Mouse (Mus musculus) MEL (cell line): ENCODE measurements around the gene Sumf1. TPM values are rescaled to one million over a fixed set of nuclear protein-coding genes. Genes with fewer than 3 reads are reported as not detected.

Experiments used
- DNase-seq: peaks from one replicate; pipeline ENCODE4 v3.0.0; 2011; ENCODE audit warnings: low read depth, low spot score
- H3K27ac ChIP-seq: 2 replicates; pipeline ENCODE4 v1.5.1; 2012; ENCODE audit warnings: low read depth, mild to moderate bottlenecking, control low read depth, low read length, moderate library complexity; ENCODE audit not compliant: control insufficient read depth
- H3K27me3 ChIP-seq, 2 experiments: fragments of 150-350 bp in 1 of 2; sonication (generic) in 1 of 2; 2 replicates each; pipeline ENCODE4 v1.6.1; 2012; ENCODE audit warnings: low read length in 2 of 2, mild to moderate bottlenecking in 2 of 2, improper control_type of control experiment in 1 of 2, moderate library complexity in 1 of 2; ENCODE audit not compliant: insufficient read depth in 2 of 2, control insufficient read depth in 1 of 2
- H3K36me3 ChIP-seq, 2 experiments: 2 replicates each; pipeline ENCODE4 v1.6.1; 2012 to 2014; ENCODE audit warnings: low read length in 2 of 2, improper control_type of control experiment in 1 of 2, inconsistent platforms in 1 of 2, mild to moderate bottlenecking in 1 of 2; ENCODE audit not compliant: insufficient read depth in 2 of 2, control insufficient read depth in 1 of 2
- H3K4me1 ChIP-seq, 2 experiments: fragments of 150-350 bp in 1 of 2; sonication (generic) in 1 of 2; 2 replicates each; pipeline ENCODE4 v1.6.1; 2012; ENCODE audit warnings: low read length in 2 of 2, improper control_type of control experiment in 1 of 2, mild to moderate bottlenecking in 1 of 2; ENCODE audit not compliant: insufficient read depth in 2 of 2, control insufficient read depth in 1 of 2
- H3K4me3 ChIP-seq, 2 experiments: fragments of 150-350 bp in 1 of 2; sonication (generic) in 1 of 2; 2 replicates each; pipeline ENCODE4 v1.5.1; 2012; ENCODE audit warnings: low read depth in 2 of 2, low read length in 2 of 2, mild to moderate bottlenecking in 2 of 2, moderate library complexity in 2 of 2, control low read depth in 1 of 2, improper control_type of control experiment in 1 of 2; ENCODE audit not compliant: control insufficient read depth in 1 of 2, insufficient read depth in 1 of 2
- H3K79me2 ChIP-seq: 2 replicates; pipeline ENCODE4 v1.6.1; 2012; ENCODE audit warnings: mild to moderate bottlenecking, low read length, moderate library complexity; ENCODE audit not compliant: control insufficient read depth, poor library complexity, insufficient read depth
- H3K9ac ChIP-seq: 2 replicates; pipeline ENCODE4 v1.6.1; 2012; ENCODE audit warnings: low read depth, mild to moderate bottlenecking, control low read depth, low read length, moderate library complexity; ENCODE audit not compliant: control insufficient read depth, poor library complexity, severe bottlenecking
- H3K9me3 ChIP-seq: fragments of 150-350 bp; sonication (generic); replicated peaks from 2 replicates; pipeline ENCODE4 v1.6.1; 2012; ENCODE audit warnings: mild to moderate bottlenecking, low read length, improper control_type of control experiment, moderate library complexity; ENCODE audit not compliant: insufficient read depth
- BHLHE40 ChIP-seq: IDR thresholded peaks from 2 replicates; pipeline ENCODE4 v1.6.1; 2012; ENCODE audit warnings: low read depth, mild to moderate bottlenecking, inconsistent platforms, low read length, improper control_type of control experiment, borderline replicate concordance
- CHD1 ChIP-seq: IDR thresholded peaks from 2 replicates; pipeline ENCODE4 v1.6.1; 2012; ENCODE audit warnings: low read depth, mild to moderate bottlenecking, inconsistent platforms, low read length, improper control_type of control experiment
- CHD2 ChIP-seq: IDR thresholded peaks from 2 replicates; pipeline ENCODE4 v1.6.1; 2011; ENCODE audit warnings: low read length, improper control_type of control experiment
- CTCF ChIP-seq, 3 experiments: IDR thresholded peaks in 2 of 3; conservative IDR thresholded peaks in 1 of 3; 2 replicates each; pipeline ENCODE4 v1.5.1; 2011 to 2012; ENCODE audit warnings: low read length in 3 of 3, low read depth in 2 of 3, mild to moderate bottlenecking in 2 of 3, improper control_type of control experiment in 1 of 3, inconsistent platforms in 1 of 3, mixed read lengths in 1 of 3, moderate library complexity in 1 of 3; ENCODE audit not compliant: control insufficient read depth in 1 of 3, insufficient read depth in 1 of 3, poor library complexity in 1 of 3, severe bottlenecking in 1 of 3
- E2F4 ChIP-seq: IDR thresholded peaks from 2 replicates; pipeline ENCODE4 v1.6.1; 2011; ENCODE audit warnings: low read depth, low read length, improper control_type of control experiment, borderline replicate concordance
- EP300 ChIP-seq, 2 experiments: IDR thresholded peaks; 2 replicates each; pipeline ENCODE4 v1.6.1; 2011; ENCODE audit warnings: improper control_type of control experiment in 2 of 2, low read length in 2 of 2, low read depth in 1 of 2, mild to moderate bottlenecking in 1 of 2
- ETS1 ChIP-seq: IDR thresholded peaks from 2 replicates; pipeline ENCODE4 v1.6.1; 2012; ENCODE audit warnings: low read depth, mild to moderate bottlenecking, inconsistent platforms, low read length, improper control_type of control experiment, moderate library complexity
- GATA1 ChIP-seq: IDR thresholded peaks from 2 replicates; pipeline ENCODE4 v1.6.1; 2011; ENCODE audit warnings: low read depth, low read length, improper control_type of control experiment
- MAFK ChIP-seq: IDR thresholded peaks from 2 replicates; pipeline ENCODE4 v1.6.1; 2011; ENCODE audit warnings: low read depth, mild to moderate bottlenecking, low read length, improper control_type of control experiment, borderline replicate concordance
- MAX ChIP-seq: IDR thresholded peaks from 2 replicates; pipeline ENCODE4 v1.6.1; 2011; ENCODE audit warnings: low read length, improper control_type of control experiment
- MAZ ChIP-seq: IDR thresholded peaks from 2 replicates; pipeline ENCODE4 v1.6.1; 2012; ENCODE audit warnings: low read depth, mild to moderate bottlenecking, inconsistent platforms, low read length, improper control_type of control experiment
- MEF2A ChIP-seq: IDR thresholded peaks from 2 replicates; pipeline ENCODE4 v1.6.1; 2014; ENCODE audit warnings: low read depth, mild to moderate bottlenecking, inconsistent platforms, low read length, improper control_type of control experiment; ENCODE audit not compliant: poor library complexity, insufficient replicate concordance, severe bottlenecking; ENCODE audit errors: extremely low read depth
- MXI1 ChIP-seq: IDR thresholded peaks from 2 replicates; pipeline ENCODE4 v1.6.1; 2011; ENCODE audit warnings: mild to moderate bottlenecking, low read depth, low read length, improper control_type of control experiment
- MYC ChIP-seq: IDR thresholded peaks from 2 replicates; pipeline ENCODE4 v1.6.1; 2011; ENCODE audit warnings: low read depth, mild to moderate bottlenecking, low read length, improper control_type of control experiment, moderate library complexity
- NELFE ChIP-seq: IDR thresholded peaks from 2 replicates; pipeline ENCODE4 v1.6.1; 2011; ENCODE audit warnings: low read depth, low read length, improper control_type of control experiment
- NRF1 ChIP-seq: IDR thresholded peaks from 2 replicates; pipeline ENCODE4 v1.6.1; 2014; ENCODE audit warnings: low read depth, mild to moderate bottlenecking, inconsistent platforms, low read length, improper control_type of control experiment, moderate library complexity; ENCODE audit not compliant: poor library complexity, insufficient read depth, severe bottlenecking
- POLR2AphosphoS5 ChIP-seq: IDR thresholded peaks from 2 replicates; pipeline ENCODE4 v1.6.1; 2012; ENCODE audit warnings: low read depth, borderline replicate concordance, mild to moderate bottlenecking, inconsistent platforms, low read length, moderate library complexity, mixed read lengths
- TAL1 ChIP-seq: IDR thresholded peaks from 2 replicates; pipeline ENCODE4 v1.6.1; 2012; ENCODE audit warnings: mild to moderate bottlenecking, inconsistent platforms, low read length, moderate library complexity, mixed read lengths
- TBP ChIP-seq: IDR thresholded peaks from 2 replicates; pipeline ENCODE4 v1.8.0; 2011; ENCODE audit warnings: low read depth, low read length, improper control_type of control experiment
- TCF12 ChIP-seq: IDR thresholded peaks from 2 replicates; pipeline ENCODE4 v1.6.1; 2014; ENCODE audit warnings: low read depth, mild to moderate bottlenecking, inconsistent platforms, low read length, improper control_type of control experiment, moderate library complexity
- UBTF ChIP-seq: IDR thresholded peaks from 2 replicates; pipeline ENCODE4 v1.6.1; 2012; ENCODE audit warnings: low read depth, mild to moderate bottlenecking, inconsistent platforms, low read length, improper control_type of control experiment, moderate library complexity, borderline replicate concordance; ENCODE audit not compliant: insufficient read depth
- USF2 ChIP-seq, 2 experiments: IDR thresholded peaks; 2 replicates each; pipeline ENCODE4 v1.6.1; 2011 to 2012; ENCODE audit warnings: improper control_type of control experiment in 2 of 2, low read length in 2 of 2, borderline replicate concordance in 1 of 2, inconsistent platforms in 1 of 2, low read depth in 1 of 2, mild to moderate bottlenecking in 1 of 2; ENCODE audit not compliant: insufficient read depth in 1 of 2
- ZC3H11A ChIP-seq: IDR thresholded peaks from 2 replicates; pipeline ENCODE4 v1.6.1; 2012; ENCODE audit warnings: low read depth, mild to moderate bottlenecking, inconsistent platforms, low read length, improper control_type of control experiment
- ZKSCAN1 ChIP-seq: IDR thresholded peaks from 2 replicates; pipeline ENCODE4 v1.6.1; 2012; ENCODE audit warnings: low read depth, mild to moderate bottlenecking, inconsistent platforms, low read length, improper control_type of control experiment, moderate library complexity
- ZMIZ1 ChIP-seq: IDR thresholded peaks from 2 replicates; pipeline ENCODE4 v1.6.1; 2012; ENCODE audit warnings: low read depth, mild to moderate bottlenecking, inconsistent platforms, low read length, improper control_type of control experiment, moderate library complexity
- ZNF384 ChIP-seq: IDR thresholded peaks from 2 replicates; pipeline ENCODE4 v1.6.1; 2012; ENCODE audit warnings: low read depth, mild to moderate bottlenecking, inconsistent platforms, low read length, improper control_type of control experiment
- polyA plus RNA-seq, 2 experiments: library from polyadenylated mRNA; stranded (reverse) in 1 of 2; unstranded in 1 of 2; fragments of >175 nt in 1 of 2; fragments of >200 nt in 1 of 2; gene quantifications; 2 replicates each; pipeline versions ENCODE4 v1.2.1 to v1.2.4; 2012; ENCODE audit warnings: low replicate concordance in 2 of 2, low read depth in 1 of 2; ENCODE audit not compliant: insufficient read length in 2 of 2, insufficient read depth in 1 of 2, missing spikeins in 1 of 2
- total RNA-seq: library from RNA; depleted of rRNA; stranded (reverse); fragments of 300-350 nt; gene quantifications from 2 replicates; pipeline ENCODE4 v1.2.3, GENCODE M21; 2012

The Sumf1 gene
- total and polyA plus RNA-seq, 3 experiments = 9.4 to 11.2 TPM; not detected in 1

DNA sequence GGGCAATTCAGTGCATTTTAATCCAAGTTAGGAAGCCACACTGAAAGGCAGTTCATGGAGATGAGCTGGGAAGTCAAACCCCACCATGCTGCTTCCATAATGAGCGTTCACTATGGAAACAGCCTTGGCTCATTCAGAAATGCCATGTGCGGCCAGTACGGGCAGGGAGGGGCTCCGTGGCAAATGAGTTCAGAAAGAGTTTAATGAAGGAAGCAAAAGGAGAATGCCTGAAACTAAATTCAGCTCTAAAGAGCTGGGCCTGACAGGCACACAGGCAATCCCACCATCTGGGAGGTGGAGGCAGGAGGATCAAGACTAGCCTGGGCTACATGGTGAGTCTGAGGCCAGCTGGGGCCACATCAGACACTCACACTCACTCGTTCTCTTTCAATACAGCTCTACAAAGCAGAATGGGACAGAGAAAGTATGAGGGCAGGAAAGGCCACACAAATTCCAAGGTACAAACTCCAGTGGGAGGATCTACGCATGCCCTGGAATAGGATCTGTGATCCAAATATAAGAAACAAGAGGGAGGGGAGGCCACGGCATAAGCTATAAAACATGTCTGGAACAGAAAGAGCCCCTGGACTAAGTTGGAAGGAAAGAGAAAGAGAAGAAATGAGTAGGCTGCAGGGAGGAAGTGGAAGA is 39.3 kb downstream of the Sumf1 start:
- TF ChIP-seq CHD1 (no peak), ETS1 (no peak), TCF12 (no peak), NRF1 (no peak), UBTF (no peak), MAX (no peak), MXI1 (no peak), TAL1 (no peak), EP300 (IDR thresholded peaks at IDR 0.05; ENCODE audit: low read depth in 1 of 2, low read length in 2 of 2) (no peak), E2F4 (no peak), GATA1 (no peak), USF2 (IDR thresholded peaks at IDR 0.05; ENCODE audit: borderline replicate concordance in 1 of 2, insufficient read depth in 1 of 2, low read depth in 1 of 2, low read length in 2 of 2) (no peak), MAFK (no peak)
- Histone ChIP-seq H3K4me1 (no peaks in the 10 kb centered on the region), H3K36me3 (no peaks in the 10 kb centered on the region; a peak in 1 of 4 replicates)

DNA sequence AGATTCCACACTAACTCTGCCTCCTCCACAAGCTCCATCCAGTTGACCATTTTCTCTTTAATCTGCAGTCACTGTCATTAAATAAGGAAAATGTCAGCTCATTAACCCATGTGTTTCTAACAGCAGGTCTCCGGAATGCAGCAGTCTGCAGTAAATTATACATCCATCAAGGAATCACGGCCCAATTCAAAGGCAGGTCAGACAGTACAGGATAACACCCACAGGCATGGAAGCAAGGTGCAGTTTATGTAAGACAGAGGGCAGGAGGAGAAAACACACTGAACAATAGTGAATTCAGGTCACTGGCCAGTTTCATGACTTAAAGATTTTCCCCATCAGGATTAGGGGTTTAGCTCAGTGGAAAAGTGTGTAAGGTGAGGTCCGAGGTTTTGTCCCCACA is 40.1 kb downstream of the Sumf1 start:
- H3K27ac ChIP-seq = no peak overlapping the region
- H3K4me3 ChIP-seq = no peak overlapping the region
- H3K4me1 ChIP-seq = no peaks in the 10 kb centered on the region
- H3K79me2 ChIP-seq = no peaks in the 10 kb centered on the region
- H3K9me3 ChIP-seq = no peaks in the 10 kb centered on the region
- no peak for TF ChIP-seq ZC3H11A
- TF ChIP-seq TAL1 = no peak
- no peak for TF ChIP-seq ZMIZ1
- no peak for TF ChIP-seq GATA1
- no peak for TF ChIP-seq CHD2
- TF ChIP-seq NELFE = no peak
- TF ChIP-seq E2F4 = no peak
- TF ChIP-seq CTCF (IDR thresholded peaks at IDR 0.05 in 2 of 3, conservative IDR thresholded peaks at IDR 0.05 in 1 of 3; ENCODE audit: control insufficient read depth in 1 of 3, insufficient read depth in 1 of 3, low read depth in 2 of 3, low read length in 3 of 3, poor library complexity in 1 of 3, severe bottlenecking in 1 of 3) = no peak
- TF ChIP-seq MAZ = no peak
- no peak for TF ChIP-seq POLR2AphosphoS5
- TF ChIP-seq NRF1 = no peak
- no peak for TF ChIP-seq TBP
- TF ChIP-seq BHLHE40 = no peak
- TF ChIP-seq MEF2A = no peak
- no peak for TF ChIP-seq ETS1
- no peak for TF ChIP-seq ZKSCAN1
- no peak for TF ChIP-seq ZNF384
- TF ChIP-seq MYC = no peak
- no peak for TF ChIP-seq UBTF
- TF ChIP-seq USF2 (IDR thresholded peaks at IDR 0.05; ENCODE audit: borderline replicate concordance in 1 of 2, insufficient read depth in 1 of 2, low read depth in 1 of 2, low read length in 2 of 2) = no peak
- TF ChIP-seq, all 39 proteins: peak for 0
- Histone ChIP-seq H3K27me3 (no peaks in the 10 kb centered on the region), H3K9ac (no peak overlapping the region), H3K36me3 (no peaks in the 10 kb centered on the region; a peak in 1 of 4 replicates)
- DNase-seq = no peak

More for the DNA sequence above, 39.3 kb downstream of the Sumf1 start:
- Histone ChIP-seq H3K9ac (no peak overlapping the region), H3K27ac (no peak overlapping the region), H3K79me2 (no peaks in the 10 kb centered on the region), H3K4me3 (no peak overlapping the region), H3K27me3 (no peaks in the 10 kb centered on the region), H3K9me3 (no peaks in the 10 kb centered on the region)
- no peak for DNase-seq
